Mouse (Mus musculus): ENCODE measurements around the gene Rnf17.

DNA sequence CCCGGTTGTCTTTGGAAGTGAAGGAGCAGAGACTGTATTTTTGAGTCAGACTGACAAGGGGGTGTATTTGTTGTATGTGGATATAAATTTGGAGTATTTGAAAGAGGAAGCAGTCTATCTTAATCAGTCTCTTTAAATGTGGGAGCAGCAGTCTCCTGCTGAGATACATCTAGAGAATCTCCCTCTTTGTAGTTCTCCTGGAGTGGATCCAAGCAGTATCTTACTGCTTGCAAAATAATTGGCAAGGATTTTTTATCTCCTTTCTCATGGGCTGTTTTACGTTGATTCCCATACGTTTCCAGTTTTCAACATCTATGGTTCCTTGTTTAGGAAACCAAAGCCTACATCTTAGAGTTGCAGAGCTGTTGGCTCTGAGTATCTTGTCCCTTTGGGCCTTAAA is 47.6 kb upstream of the Rnf17 start:
- TF ChIP-seq CTCF (IDR thresholded peaks at IDR 0.05; ENCODE audit: low read depth) (no peak), EP300 (IDR thresholded peaks at IDR 0.05; ENCODE audit: low read depth) (no peak)
